Mouse (Mus musculus) midbrain, embryonic 16.5 days (tissue): ENCODE measurements around the gene Sntb2. TPM values are rescaled to one million over a fixed set of nuclear protein-coding genes. Genes with fewer than 3 reads are reported as not detected.
"Not testable (repeated sequence)": the region's sequence is repeated elsewhere in the genome, so short reads cannot be mapped to it uniquely, and the experiment has no call there.

Experiments
- ATAC-seq: fragments of 200-750 bp; cut with Nextera tagmentation; 2 replicates; pipeline ENCODE4 v1.8.0; 2017; ENCODE audit warnings: moderate TSS enrichment
- H3K27ac ChIP-seq: fragments of 300-500 bp; sonication (generic); 2 replicates; pipeline ENCODE4 v1.5.1; 2014; ENCODE audit warnings: mild to moderate bottlenecking, low read length, mixed read lengths
- H3K27me3 ChIP-seq: fragments of 300-500 bp; sonication (generic); 2 replicates; pipeline ENCODE4 v1.6.1; 2014; ENCODE audit warnings: low read depth, low read length, mixed read lengths; ENCODE audit not compliant: control insufficient read depth, insufficient read depth
- H3K36me3 ChIP-seq: fragments of 300-500 bp; sonication (generic); 2 replicates; pipeline ENCODE4 v1.6.1; 2014; ENCODE audit warnings: mild to moderate bottlenecking, low read length, moderate library complexity, mixed read lengths; ENCODE audit not compliant: control insufficient read depth, insufficient read depth
- H3K4me1 ChIP-seq: fragments of 300-500 bp; sonication (generic); 2 replicates; pipeline ENCODE4 v1.6.1; 2014; ENCODE audit warnings: mild to moderate bottlenecking, low read length, mixed read lengths; ENCODE audit not compliant: control insufficient read depth, insufficient read depth
- H3K4me2 ChIP-seq: fragments of 300-500 bp; sonication (generic); 2 replicates; pipeline ENCODE4 v1.6.1; 2014; ENCODE audit warnings: mild to moderate bottlenecking, low read length, mixed read lengths
- H3K4me3 ChIP-seq: fragments of 300-500 bp; sonication (generic); 2 replicates; pipeline ENCODE4 v1.5.1; 2014; ENCODE audit warnings: low read depth, mild to moderate bottlenecking, low read length, moderate library complexity, mixed read lengths
- H3K9ac ChIP-seq: fragments of 300-500 bp; sonication (generic); 2 replicates; pipeline ENCODE4 v1.6.1; 2014; ENCODE audit warnings: low read depth, low read length, mixed read lengths
- H3K9me3 ChIP-seq: fragments of 300-500 bp; sonication (generic); replicated peaks from 2 replicates; pipeline ENCODE4 v1.6.1; 2014; ENCODE audit warnings: mild to moderate bottlenecking, low read length, mixed read lengths; ENCODE audit not compliant: control insufficient read depth, poor library complexity, severe bottlenecking
- WGBS: fragments of 180-500 bp; shearing (Covaris S2); extraction: QIAGEN DNeasy Blood & Tissue Kit; methylation state at CpG from one replicate; pipeline ENCODE4 v1.1.7; 2014; 5-methylcytosine and 5-hydroxymethylcytosine counted together
- polyA plus RNA-seq: library from polyadenylated mRNA; unstranded; fragments of >200 nt; fragmentation: Nextera tagmentation; extraction: Ambion mirVana; gene quantifications from 2 replicates; pipeline ENCODE4 v1.2.1, GENCODE M21; 2015

Sntb2 gene
- polyA plus RNA-seq, 1 experiment from 2014 or later, result 4.3 TPM

GRCm38 (mm10) chr8:106974754-106975153 lies 39.2 kb downstream of the Sntb2 start:
- Histone ChIP-seq H3K4me2 (no peak overlapping the region), H3K9ac (no peak overlapping the region), H3K27ac (no peak overlapping the region), H3K4me1 (peaks cover 4% of the 10 kb centered on the region; the same call in 1 of the 2 replicates), H3K36me3 (no peaks in the 10 kb centered on the region), H3K9me3 (no peaks in the 10 kb centered on the region), H3K27me3 (0 out of 2 replicates have a peak, but pooled peaks cover 3% of the 10 kb centered on the region), H3K4me3 (no peak overlapping the region)
- 64% methylated on average over 7 of the region's 7 CpGs for WGBS
- ATAC-seq, result no peak

- WGBS, result 92% methylated on average over 2 of the region's 2 CpGs
- no peaks in the 10 kb centered on the region for H3K9me3 ChIP-seq
- ATAC-seq, result no peak
Measured at GRCm38 (mm10) chr8:106975764-106976163, 40.2 kb downstream of the Sntb2 start.

GRCm38 (mm10) chr8:106976436-106976835 lies 40.9 kb downstream of the Sntb2 start:
- no peaks in the 10 kb centered on the region for H3K9me3 ChIP-seq
- 0 out of 2 replicates have a peak, but pooled peaks cover 3% of the 10 kb centered on the region for H3K27me3 ChIP-seq
- no peak for ATAC-seq
- H3K4me2 ChIP-seq, result no peak overlapping the region
- peaks cover 4% of the 10 kb centered on the region; the same call in 1 of the 2 replicates for H3K4me1 ChIP-seq
- 88% methylated on average over 4 of the region's 4 CpGs for WGBS
- H3K36me3 ChIP-seq, result no peaks in the 10 kb centered on the region
- no peak overlapping the region for H3K4me3 ChIP-seq
- no peak overlapping the region for H3K9ac ChIP-seq
- H3K27ac ChIP-seq, result no peak overlapping the region

More at GRCm38 (mm10) chr8:106975764-106976163, 40.2 kb downstream of the Sntb2 start:
- Histone ChIP-seq H3K27me3 (0 out of 2 replicates have a peak, but pooled peaks cover 3% of the 10 kb centered on the region), H3K36me3 (no peaks in the 10 kb centered on the region), H3K4me1 (peaks cover 4% of the 10 kb centered on the region; the same call in 1 of the 2 replicates), H3K9ac (no peak overlapping the region), H3K4me3 (no peak overlapping the region), H3K27ac (no peak overlapping the region), H3K4me2 (no peak overlapping the region)

- peak; percentile 82 for ATAC-seq
- WGBS, result 23% methylated on average over 2 of the region's 2 CpGs
- no peak overlapping the region for H3K9ac ChIP-seq
- H3K4me3 ChIP-seq, result no peak overlapping the region
- H3K27ac ChIP-seq, result no peak overlapping the region
- no peaks in the 10 kb centered on the region for H3K9me3 ChIP-seq
- no peak overlapping the region for H3K4me2 ChIP-seq
- H3K36me3 ChIP-seq, result no peaks in the 10 kb centered on the region
- H3K4me1 ChIP-seq, result peaks cover 4% of the 10 kb centered on the region; the same call in 1 of the 2 replicates
- H3K27me3 ChIP-seq, result 0 out of 2 replicates have a peak, but pooled peaks cover 3% of the 10 kb centered on the region
Measured at GRCm38 (mm10) chr8:106978755-106979251, 43.3 kb downstream of the Sntb2 start.

GRCm38 (mm10) chr8:106985404-106985821 lies 49.9 kb downstream of the Sntb2 start:
- H3K9ac ChIP-seq, result no peak overlapping the region
- no peaks in the 10 kb centered on the region for H3K36me3 ChIP-seq
- ATAC-seq, result no peak
- H3K4me2 ChIP-seq, result no peak overlapping the region
- H3K27me3 ChIP-seq, result no peaks in the 10 kb centered on the region
- 53% methylated on average over 9 of the region's 9 CpGs for WGBS
- H3K27ac ChIP-seq, result no peak overlapping the region
- no peaks in the 10 kb centered on the region; the same call in 1 of the 2 replicates for H3K4me1 ChIP-seq
- H3K4me3 ChIP-seq, result no peak overlapping the region
- H3K9me3 ChIP-seq, result no peaks in the 10 kb centered on the region

- Histone ChIP-seq H3K4me3 (no peak overlapping the region), H3K27ac (no peak overlapping the region), H3K36me3 (no peaks in the 10 kb centered on the region), H3K4me2 (no peak overlapping the region), H3K4me1 (no peaks in the 10 kb centered on the region; the same call in 1 of the 2 replicates), H3K27me3 (no peaks in the 10 kb centered on the region), H3K9me3 (no peaks in the 10 kb centered on the region), H3K9ac (no peak overlapping the region)
- ATAC-seq, result no peak
Measured at GRCm38 (mm10) chr8:106985951-106986350, 50.4 kb downstream of the Sntb2 start.

- H3K36me3 ChIP-seq, result peaks cover 7% of the 10 kb centered on the region; the same call in 1 of the 2 replicates
- ATAC-seq, result no peak
- no peak overlapping the region for H3K4me2 ChIP-seq
- no peaks in the 10 kb centered on the region; the same call in 1 of the 2 replicates for H3K4me1 ChIP-seq
- no peak overlapping the region for H3K27ac ChIP-seq
- H3K9me3 ChIP-seq, result no peaks in the 10 kb centered on the region
- H3K27me3 ChIP-seq, result no peaks in the 10 kb centered on the region
- H3K9ac ChIP-seq, result no peak overlapping the region
- no peak overlapping the region for H3K4me3 ChIP-seq
Measured at GRCm38 (mm10) chr8:106987557-106987956, 52.0 kb downstream of the Sntb2 start.

GRCm38 (mm10) chr8:106991393-106991792 lies 55.8 kb downstream of the Sntb2 start:
- no peaks in the 10 kb centered on the region for H3K9me3 ChIP-seq
- no peak overlapping the region for H3K4me2 ChIP-seq
- H3K4me1 ChIP-seq, result no peaks in the 10 kb centered on the region
- H3K4me3 ChIP-seq, result no peak overlapping the region
- no peak for ATAC-seq
- H3K36me3 ChIP-seq, result peaks cover 7% of the 10 kb centered on the region; the same call in 1 of the 2 replicates
- no peaks in the 10 kb centered on the region for H3K27me3 ChIP-seq
- H3K9ac ChIP-seq, result no peak overlapping the region
- no peak overlapping the region for H3K27ac ChIP-seq
- WGBS, result 95% methylated on average over 7 of the region's 7 CpGs

GRCm38 (mm10) chr8:106996339-106996738 lies 60.8 kb downstream of the Sntb2 start:
- H3K4me2 ChIP-seq, H3K4me3 ChIP-seq, H3K9me3 ChIP-seq, ATAC-seq, H3K27me3 ChIP-seq, H3K9ac ChIP-seq, H3K4me1 ChIP-seq, H3K36me3 ChIP-seq, H3K27ac ChIP-seq: not testable (repeated sequence)
- WGBS, result 90% methylated on average over 4 of the region's 4 CpGs
